Mouse (Mus musculus) lung, postnatal 14 days (tissue): ENCODE data around the gene Smg6.

ENCODE experiments used
- DNase-seq: peaks from one replicate; pipeline ENCODE4 v3.0.0; 2021

Gene Smg6

DNA sequence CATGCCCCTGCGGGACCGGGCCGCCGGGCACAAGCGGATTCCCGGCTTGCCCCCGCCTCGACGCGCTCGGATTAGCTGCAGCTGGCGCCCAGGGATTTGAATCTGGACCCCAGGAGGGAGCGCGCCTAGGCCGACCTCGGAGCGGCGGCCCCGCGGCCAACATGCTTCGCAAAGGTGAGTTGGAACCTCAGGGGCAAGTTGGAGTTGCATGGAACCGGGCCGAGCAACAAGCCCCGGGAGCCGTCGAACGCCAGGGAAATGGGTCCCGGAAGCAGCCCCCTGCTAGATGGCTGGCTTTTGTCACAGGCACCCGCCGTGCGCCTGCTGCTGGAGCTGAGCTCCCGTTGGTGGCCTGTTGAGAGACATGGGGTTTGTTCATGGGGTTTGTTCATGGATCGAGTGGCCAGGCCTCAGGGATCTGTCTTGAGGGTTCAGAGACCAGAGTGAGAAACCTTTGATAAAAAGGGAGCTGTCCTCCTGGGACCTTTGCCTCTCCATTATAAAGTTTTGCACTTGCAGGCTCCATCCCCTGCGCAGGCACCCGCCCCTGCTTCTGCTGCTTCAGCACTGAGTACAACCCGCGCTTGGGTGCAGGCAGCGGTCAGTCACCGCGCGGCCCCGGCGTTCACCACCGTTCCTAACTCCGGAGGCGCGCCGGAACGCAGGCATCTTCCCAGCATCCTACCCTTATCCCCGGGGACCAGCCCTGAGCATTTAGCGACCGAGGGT is 268.7 kb downstream of the Smg6 start:
- peak; percentile 24 for DNase-seq

DNA sequence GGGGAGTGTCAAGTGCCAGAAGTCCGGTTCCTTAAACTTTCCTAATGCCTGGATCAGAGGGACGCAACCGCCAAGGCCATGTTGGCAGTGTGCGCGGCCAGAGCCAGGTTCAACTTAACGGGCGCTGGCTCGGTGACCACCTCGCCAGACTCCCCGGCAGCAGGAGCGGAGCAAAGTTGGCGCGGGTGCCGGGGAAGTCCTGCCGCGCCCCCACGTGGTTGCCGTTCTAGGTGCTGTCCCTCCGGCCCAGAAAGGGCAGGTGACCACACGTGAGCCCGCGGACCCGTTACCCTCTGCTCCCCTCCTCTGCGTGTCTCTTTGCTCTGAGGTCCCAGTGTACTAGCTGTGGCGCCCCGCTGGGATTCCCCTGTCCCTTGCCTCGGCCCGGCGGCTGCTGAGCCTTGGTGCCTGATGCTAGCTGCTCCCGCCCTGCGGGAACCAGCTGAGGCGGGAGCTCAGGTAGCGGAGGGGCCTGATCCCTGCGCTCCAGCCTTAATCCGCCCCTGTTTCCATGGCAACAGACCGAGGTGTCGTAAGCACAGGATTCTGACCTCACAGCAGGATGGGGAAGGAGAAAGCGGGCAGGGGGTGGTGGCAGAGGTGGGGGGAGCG is 269.3 kb downstream of the Smg6 start:
- DNase-seq = peak; percentile 51

DNA sequence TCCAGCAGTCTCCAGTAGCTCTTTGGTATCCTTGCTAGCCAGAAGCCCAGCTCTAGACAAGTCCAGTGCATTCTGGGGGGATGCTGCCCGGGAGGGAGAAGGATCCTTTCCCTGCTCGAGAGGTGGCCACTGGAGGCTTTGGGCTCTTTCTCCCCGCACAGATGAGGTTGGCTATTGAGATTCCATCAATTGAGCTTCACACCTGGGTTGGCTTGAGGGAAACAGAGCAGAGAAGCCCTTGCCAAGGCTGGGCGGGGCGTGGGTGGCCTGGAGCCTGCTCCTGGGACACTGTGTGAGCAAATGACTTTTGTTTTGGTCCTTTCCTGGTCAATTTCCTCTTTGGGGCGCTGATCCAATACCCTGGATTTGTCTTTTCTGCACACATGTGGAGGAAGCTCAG is 270.5 kb downstream of the Smg6 start:
- DNase-seq = no peak

DNA sequence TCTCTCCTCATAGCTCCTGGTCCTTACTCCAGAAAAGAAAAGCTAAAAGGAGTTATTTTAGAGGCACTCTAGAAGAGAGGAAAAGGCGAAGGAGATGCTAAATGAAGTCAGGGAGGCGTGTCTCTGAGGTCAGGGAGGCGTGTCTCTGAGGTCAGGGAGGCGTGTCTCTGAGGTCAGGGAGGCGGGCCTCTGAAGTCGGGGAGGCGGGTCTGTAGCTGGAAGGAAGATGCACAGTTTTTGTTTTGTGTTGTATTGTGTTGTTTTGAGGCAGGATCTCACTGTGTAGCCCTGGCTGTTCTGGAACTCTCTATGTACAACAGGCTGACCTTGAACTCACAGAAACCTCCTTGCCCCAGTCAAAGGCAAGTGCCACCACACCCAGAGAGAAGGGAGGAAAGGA is 272.3 kb downstream of the Smg6 start:
- no peak for DNase-seq

DNA sequence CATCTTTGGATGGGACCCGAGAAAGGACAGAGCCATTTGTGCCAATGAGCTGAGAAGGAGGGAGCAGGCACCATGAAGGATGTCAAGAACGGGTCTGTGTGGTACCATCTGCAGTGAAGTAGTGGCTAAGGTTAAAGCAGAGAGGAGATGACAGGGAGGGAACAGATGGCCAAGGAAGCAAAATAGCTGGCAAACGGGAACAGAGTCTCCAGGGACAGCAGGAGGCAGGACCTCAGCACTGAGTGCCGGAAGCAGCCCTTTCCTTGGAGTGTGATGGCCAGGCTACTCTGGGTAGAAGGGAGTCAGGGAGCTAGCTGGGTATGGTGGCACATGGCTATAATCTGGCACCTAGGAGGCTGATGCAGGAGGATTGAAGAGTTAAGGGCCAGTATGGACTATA is 273.2 kb downstream of the Smg6 start:
- DNase-seq = no peak

DNA sequence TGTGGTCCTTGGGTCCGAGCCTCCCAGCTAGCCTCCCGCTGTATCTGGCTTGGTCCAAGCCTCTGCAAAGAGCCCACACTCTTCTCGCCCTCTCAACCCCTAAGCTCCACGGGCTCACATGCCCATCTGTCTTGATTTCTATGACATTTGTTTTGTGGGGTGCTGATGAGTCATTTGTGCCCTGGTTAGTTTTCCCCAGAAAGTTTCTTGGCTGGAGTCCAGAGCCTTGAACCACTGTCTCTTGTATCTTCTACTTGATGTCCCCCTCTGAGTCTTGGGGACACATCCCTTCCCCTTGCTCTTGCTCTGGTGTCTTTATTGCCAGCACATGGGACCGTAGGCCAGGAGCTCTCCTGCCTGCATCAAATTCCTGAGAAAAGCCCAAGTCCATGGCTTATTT is 274.3 kb downstream of the Smg6 start:
- no peak for DNase-seq

DNA sequence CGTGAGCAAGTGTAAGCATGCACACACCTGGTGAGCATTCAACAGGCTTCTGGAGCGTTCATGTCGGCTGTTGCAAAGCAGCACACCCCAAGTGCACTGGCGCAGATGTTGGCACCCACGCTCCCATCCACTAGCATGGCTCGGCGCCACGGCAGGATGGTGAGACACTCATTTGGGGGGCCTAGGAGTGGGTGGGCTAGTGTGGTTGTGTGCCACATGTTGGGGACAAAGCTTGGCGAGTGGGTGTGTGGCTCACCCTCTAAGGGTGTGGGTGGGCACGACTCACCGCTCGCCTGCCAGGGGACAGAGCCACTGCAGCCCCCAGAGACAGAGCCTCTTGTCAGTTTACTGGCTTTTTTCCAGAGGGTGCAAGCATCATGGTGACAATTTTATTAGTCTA is 275.3 kb downstream of the Smg6 start:
- no peak for DNase-seq

DNA sequence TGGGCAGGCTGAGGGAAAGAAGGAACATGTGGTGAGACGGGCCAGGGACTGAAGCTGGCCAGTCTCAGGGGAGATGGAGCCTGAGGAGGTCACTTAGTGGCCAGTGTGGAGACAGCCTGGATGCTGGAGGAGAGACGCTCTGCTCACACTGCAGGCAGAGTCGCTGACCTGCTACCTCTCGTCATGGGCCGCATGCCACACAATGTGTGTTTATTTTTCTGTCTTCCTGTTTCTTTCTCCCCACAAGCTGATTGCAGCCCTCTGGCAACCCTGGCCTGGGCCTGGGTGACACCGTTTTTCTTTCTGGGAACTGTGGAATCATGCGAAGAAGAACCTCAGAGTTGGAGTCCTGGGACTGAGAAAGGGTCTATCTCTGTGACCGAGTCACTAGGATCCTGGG is 276.1 kb downstream of the Smg6 start:
- DNase-seq = no peak

DNA sequence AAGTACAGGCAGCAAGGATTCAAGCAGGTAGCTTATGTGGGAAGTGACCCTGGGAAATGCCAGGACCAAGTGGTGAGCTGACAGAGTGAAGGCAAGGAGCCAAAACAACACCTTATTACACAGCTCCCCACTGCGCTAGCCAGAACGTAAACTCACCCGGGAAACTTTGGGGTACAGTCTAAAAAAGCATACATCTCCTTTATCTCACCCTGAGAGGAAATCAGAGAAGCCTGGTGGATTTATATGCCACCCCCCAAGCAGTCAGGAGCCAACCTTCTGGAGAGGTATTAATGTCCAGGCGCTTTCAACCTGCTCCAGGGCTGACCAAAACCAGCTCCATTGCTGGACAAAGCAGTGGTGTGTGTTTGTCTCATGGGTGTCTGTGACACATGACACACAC is 278.3 kb downstream of the Smg6 start:
- no peak for DNase-seq

DNA sequence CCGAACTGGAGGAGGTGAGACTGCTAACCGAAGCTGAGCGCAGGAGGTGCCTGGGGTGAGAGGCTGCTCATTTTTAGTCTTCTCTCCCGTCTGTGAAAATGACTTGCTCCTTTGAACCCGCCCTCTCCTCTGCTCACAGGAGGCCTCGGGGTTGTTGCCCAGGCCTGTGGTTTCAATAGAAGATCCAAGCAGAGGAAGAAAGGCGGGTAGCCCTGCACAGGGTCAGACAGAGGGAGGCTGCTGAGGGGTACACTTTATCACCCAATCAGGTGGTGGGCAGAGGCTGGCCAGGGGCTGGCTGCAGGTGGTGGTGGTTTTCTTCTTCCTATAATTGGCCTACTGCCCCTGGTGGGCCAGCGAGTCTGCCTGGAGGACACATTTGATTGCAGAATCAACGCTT is 278.8 kb downstream of the Smg6 start:
- DNase-seq = no peak

DNA sequence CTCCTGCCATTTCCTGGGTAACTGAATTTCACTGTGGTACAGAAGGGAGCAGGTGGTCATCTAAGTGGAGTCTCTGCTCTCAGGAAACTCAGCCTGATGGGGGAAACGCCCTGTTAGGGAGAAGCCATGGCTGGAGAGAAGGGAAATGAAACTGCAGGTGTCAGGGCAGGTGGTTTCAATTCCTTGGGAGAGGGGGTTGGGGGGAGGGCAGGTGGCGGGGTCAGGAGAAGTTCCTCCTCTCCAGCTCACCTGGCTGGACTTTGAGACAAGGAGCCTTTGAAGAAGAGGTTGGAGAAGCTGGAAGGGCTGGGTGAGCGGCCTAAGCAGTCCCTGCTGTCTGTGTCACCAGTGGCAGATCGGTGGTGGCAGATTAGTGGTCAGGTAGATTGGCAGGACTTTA is 280.7 kb downstream of the Smg6 start:
- no peak for DNase-seq

DNA sequence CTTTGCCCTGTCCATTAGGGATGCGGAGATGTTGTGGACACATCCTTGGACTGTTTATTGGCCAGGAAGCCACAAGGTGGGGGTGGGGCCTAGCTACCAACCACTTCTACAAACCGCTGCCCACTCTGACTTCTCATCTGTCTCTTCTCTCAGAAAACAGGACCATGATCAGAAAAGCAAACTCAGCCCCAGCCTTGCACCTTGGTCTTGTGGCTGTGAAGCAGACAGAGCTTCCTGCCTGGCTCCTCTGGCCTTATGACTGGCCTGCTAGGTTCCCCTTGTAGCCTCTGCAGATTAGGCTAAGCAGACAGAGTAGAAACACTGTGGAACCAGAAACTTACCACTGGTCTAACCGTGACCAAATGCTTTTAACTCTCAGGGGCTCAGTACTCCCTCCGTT is 283.7 kb downstream of the Smg6 start:
- DNase-seq = no peak

DNA sequence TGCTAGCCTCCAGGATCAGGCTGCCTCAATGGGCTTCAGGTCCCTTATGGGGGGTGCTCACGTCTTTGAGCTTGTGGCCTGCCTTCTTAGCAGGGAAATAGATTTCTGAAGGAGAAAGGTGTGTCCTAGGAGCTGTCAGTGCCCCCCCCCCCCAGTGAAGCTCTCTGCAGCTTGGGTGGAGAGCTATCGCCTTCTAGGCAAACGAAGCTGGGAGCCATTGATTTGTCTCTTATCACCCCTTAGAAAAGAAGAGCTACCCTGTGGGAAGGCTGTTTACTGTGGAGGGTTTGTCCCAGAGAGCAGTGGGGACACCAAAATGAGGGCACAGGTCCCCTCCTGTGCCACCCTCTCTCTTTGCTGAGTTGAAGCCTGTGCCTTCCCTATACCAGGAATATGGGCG is 284.5 kb downstream of the Smg6 start:
- DNase-seq = no peak

DNA sequence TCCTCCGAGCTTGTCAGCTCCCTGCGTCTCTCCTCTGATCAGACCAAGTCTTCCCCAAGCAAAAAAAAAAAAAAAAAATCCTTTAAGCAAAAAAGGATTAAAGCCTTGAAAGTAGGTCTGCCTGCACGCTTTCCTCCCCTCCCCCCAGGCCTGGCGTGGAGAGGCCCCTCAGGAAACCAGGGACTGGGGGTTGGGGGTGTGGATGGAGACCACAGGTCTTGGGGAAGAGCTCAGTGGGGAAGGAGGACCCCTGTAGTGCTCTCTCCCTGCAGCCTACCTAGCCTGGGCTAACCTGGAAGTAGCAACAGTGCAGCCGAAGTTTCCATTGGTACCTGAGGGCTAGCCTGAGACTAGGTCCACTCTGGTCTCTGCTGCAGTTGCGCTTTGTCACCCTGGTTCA is 285.1 kb downstream of the Smg6 start:
- DNase-seq = no peak

DNA sequence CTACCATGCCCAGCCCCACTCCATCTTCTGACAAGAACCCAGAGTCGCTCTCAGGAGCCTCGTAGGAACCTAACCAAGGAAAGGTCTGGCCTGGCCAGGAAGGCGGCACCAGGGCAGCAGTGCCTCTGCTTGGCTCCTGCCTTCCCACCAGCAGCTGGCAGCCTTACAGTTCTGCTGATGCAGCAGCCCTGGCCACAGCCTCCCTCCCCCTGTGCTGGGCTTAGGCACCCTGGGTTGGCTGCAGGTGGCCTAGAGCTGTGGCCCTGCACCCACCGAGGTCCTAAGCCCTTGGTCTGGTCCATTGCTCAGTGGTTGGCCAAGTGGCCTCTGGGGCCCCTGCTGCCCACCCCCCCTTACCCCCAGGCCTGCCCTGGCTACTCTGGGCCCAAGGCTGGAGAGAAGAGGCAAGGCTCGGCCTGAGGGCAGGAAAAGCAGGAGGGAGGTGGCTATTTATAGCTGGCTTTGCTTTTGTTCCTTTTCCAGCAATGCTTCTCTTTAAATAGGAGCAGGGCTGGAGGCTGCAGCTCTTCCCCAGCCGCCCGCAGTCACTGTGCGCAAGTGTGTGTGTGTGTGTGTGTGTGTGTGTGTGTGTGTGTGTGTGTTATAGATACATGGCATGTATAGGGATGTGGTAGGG is 286.5 kb downstream of the Smg6 start:
- DNase-seq = no peak

DNA sequence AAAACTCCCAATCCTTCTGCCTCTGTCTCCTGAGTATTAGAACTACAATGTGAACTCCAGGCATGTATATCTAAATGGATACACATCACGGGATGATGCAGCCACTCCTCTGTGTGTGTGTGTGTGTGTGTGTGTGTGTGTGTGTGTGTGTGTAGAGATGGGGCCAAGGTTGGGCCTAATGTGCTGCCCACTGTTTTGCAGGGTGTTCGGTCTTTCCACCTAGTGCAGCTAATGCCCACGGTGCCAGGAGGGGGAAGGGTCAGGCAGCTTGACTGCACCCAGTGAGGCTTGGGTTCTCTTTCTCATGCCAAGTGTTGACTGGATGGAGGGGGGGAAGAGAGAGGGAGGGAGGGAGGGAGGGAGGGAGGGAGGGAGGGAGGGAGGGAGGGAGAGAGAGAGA is 287.3 kb downstream of the Smg6 start:
- no peak for DNase-seq

DNA sequence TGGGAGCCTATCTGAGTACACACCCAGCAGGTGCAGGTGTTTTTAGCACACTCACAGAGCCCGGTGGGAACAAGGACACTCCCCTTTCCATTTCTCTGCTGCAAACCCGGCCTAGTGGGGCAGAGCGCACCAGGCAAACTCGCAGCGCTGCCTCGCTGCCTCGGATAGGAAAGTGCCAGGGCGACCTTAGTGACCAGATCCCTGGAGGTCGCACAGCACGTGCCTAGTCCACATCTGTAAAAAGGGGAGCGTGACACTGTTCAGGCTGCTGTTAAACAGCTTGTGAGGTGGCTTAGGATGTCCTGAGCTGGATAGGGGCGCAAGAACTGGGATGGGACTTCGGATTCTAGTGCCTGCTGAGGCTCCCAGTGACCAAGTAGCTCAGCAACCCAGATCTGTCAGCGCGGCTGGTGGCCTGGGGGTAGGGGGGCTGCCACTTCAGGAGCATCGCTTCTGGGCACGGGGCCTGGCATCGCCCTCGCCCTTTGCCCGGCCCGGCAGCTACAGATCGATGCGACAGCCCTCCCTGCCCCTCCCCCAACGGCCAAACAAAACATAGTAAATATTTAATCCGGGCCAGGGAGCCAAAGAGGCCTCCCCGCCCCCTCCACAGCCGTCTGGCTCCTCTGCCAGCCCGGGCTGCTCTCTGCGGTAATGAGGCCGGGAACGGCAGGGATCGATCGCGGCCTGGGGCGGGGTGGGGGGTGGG is 287.9 kb downstream of the Smg6 start:
- DNase-seq = peak; percentile 69
